11 mouse cellular contexts compared by ENCODE assay signal in the genomic region with DNA sequence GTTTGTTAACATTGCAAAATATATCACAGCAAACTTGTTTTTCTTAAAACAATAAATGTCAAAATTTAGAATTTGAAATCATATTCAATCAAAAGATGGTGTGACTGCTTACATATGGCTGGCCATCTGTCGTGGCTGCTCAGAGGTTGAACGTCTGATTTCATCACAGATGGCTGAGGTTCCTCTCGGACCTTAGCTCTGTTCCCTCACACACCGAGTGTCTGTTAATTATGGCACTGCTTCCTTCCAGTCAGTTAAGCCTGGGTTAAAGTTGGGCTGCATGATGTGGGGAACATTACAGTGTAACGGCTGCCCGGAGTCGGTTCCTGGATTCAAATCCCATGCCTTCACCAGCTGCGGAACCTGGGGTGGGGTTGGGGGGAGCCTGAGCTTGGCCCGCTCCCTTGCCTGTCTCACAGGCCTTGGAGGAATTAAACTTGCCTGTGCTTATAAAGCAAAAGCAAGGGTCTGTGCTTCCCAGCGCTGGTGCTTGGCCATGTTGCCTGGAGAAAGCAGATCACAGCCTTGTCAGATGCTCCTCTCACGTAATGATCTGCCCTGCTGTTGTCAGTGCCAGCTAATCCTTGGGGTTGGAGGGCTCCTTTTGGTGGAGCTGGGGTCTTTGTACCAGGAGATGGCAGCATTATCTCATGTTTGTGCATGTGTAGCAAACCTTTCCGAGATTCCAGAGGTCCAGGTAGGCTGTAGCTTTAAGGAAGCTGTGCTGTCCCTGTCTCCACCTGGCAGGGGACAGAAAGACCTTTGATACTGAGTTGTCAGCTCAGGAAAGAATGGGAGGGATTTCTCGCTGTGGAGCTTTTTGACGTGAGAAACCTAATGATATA. TPM values are rescaled to one million over a fixed set of nuclear protein-coding genes. Genes with fewer than 3 reads are reported as not detected.
DNase-seq lines count a peak whose midpoint lies in the region; ATAC-seq lines count a peak whose summit lies in the region.
"Had no signal": no experiment of that assay in that cellular context is flagged by ENCODE, and none has a peak within 500 bp of the region (broad histone marks: within the 10 kb centered on the region; RNA-seq: fewer than 3 reads in every experiment).

No protein-coding gene starts in this region.

- peaks cover 8% of the 10 kb centered on the region for H3K4me1 ChIP-seq in kidney, embryonic 15.5 days
- peaks cover 14% of the 10 kb centered on the region for H3K4me1 ChIP-seq in forebrain, embryonic 14.5 days (ENCODE audit: control insufficient read depth, insufficient read depth, low read length)
- H3K4me1 ChIP-seq in midbrain, embryonic 11.5 days (ENCODE audit: control insufficient read depth, insufficient read depth, low read length), result peaks cover 16% of the 10 kb centered on the region

- no peak overlapping the region for H3K9ac ChIP-seq in kidney, embryonic 15.5 days
- no peak overlapping the region for H3K9ac ChIP-seq in forebrain, embryonic 14.5 days (ENCODE audit: low read length)
- H3K9ac ChIP-seq in midbrain, embryonic 11.5 days (ENCODE audit: low read length), result no peak overlapping the region
- H3K9ac ChIP-seq: stomach, embryonic 15.5 days had no signal

- 84% methylated on average over 14 of the region's 14 CpGs for WGBS in kidney, embryonic 15.5 days
- WGBS in forebrain, embryonic 14.5 days, result 70% methylated on average over 14 of the region's 14 CpGs
- WGBS in midbrain, embryonic 11.5 days, result 76% methylated on average over 14 of the region's 14 CpGs

- H3K4me3 ChIP-seq in kidney, embryonic 15.5 days (replicated peaks), result no peak overlapping the region
- H3K4me3 ChIP-seq in forebrain, embryonic 14.5 days (ENCODE audit: low read depth, low read length), result no peak overlapping the region
- no peak overlapping the region for H3K4me3 ChIP-seq in midbrain, embryonic 11.5 days (ENCODE audit: low read depth, low read length)
- H3K4me3 ChIP-seq: stomach, embryonic 15.5 days had no signal

- 0 out of 2 replicates have a peak, but pooled peaks cover 6% of the 10 kb centered on the region for H3K9me3 ChIP-seq in kidney, embryonic 15.5 days (replicated peaks)
- no peaks in the 10 kb centered on the region for H3K9me3 ChIP-seq in forebrain, embryonic 14.5 days (replicated peaks; ENCODE audit: control insufficient read depth, low read length)
- H3K9me3 ChIP-seq in midbrain, embryonic 11.5 days (ENCODE audit: control insufficient read depth, low read length), result no peaks in the 10 kb centered on the region; the same call in 1 of the 2 replicates
- H3K9me3 ChIP-seq: stomach, embryonic 15.5 days had no signal

- DNase-seq in kidney, adult 9 months, result peak; percentile 35
- peak; percentile 38 for DNase-seq in cerebellum, adult 11 months
- peak; percentile 62 for DNase-seq in forebrain, embryonic 14.5 days (ENCODE audit: low spot score)
- DNase-seq in midbrain, embryonic 11.5 days (ENCODE audit: low spot score, missing footprints), result no peak
- no peak for DNase-seq in gastrocnemius, adult 18-20 months (ENCODE audit: low spot score)
- DNase-seq: B cell, adult 2 months; lung, postnatal 36 days had no signal

- no peak for ATAC-seq in kidney, embryonic 15.5 days (replicated peaks; ENCODE audit: low FRiP score)
- ATAC-seq in forebrain, embryonic 14.5 days, result peak; percentile 54; the same call in 1 of the 2 replicates
- ATAC-seq in midbrain, embryonic 11.5 days (ENCODE audit: low FRiP score), result no peak
- no peak for ATAC-seq in activated CD4-positive, CD25-positive, alpha-beta regulatory T cell, adult 4 months
- no peak for ATAC-seq in erythroid progenitor cell, adult 5-6 weeks (replicated peaks; ENCODE audit: low FRiP score, poor library complexity, severe bottlenecking)

- H3K27ac ChIP-seq in kidney, embryonic 15.5 days, result no peak overlapping the region
- peak overlapping the region; percentile 49; the same call in 1 of the 2 replicates for H3K27ac ChIP-seq in forebrain, embryonic 14.5 days (ENCODE audit: low read depth, low read length)
- 0 out of 2 replicates have a peak overlapping the region, but pooled peaks have one; percentile 20 for H3K27ac ChIP-seq in midbrain, embryonic 11.5 days (ENCODE audit: low read depth, low read length)
- H3K27ac ChIP-seq: stomach, embryonic 15.5 days had no signal

- no peaks in the 10 kb centered on the region for H3K27me3 ChIP-seq in kidney, embryonic 15.5 days
- H3K27me3 ChIP-seq in forebrain, embryonic 14.5 days (replicated peaks; ENCODE audit: control insufficient read depth, insufficient read depth, low read length), result no peaks in the 10 kb centered on the region
- no peaks in the 10 kb centered on the region for H3K27me3 ChIP-seq in midbrain, embryonic 11.5 days (ENCODE audit: control insufficient read depth, insufficient read depth, low read length)
- H3K27me3 ChIP-seq: stomach, embryonic 15.5 days had no signal

- peaks cover 13% of the 10 kb centered on the region for H3K36me3 ChIP-seq in kidney, embryonic 15.5 days
- H3K36me3 ChIP-seq in forebrain, embryonic 14.5 days (ENCODE audit: control insufficient read depth, insufficient read depth, low read length), result no peaks in the 10 kb centered on the region
- no peaks in the 10 kb centered on the region for H3K36me3 ChIP-seq in midbrain, embryonic 11.5 days (ENCODE audit: control insufficient read depth, insufficient read depth, low read length)
- H3K36me3 ChIP-seq: stomach, embryonic 15.5 days had no signal

- no peak overlapping the region for H3K4me2 ChIP-seq in kidney, embryonic 15.5 days
- no peak overlapping the region for H3K4me2 ChIP-seq in forebrain, embryonic 14.5 days (ENCODE audit: low read length)
- H3K4me2 ChIP-seq in midbrain, embryonic 11.5 days, result no peak overlapping the region
- H3K4me2 ChIP-seq: stomach, embryonic 15.5 days had no signal

RNA-seq across cellular contexts. Expression of a gene that starts 40.2 kb away (rescaled TPM):
- polyA plus RNA-seq in kidney, embryonic 15.5 days (2015; fragmentation: Nextera tagmentation; extraction: Ambion mirVana), result 42.2 and 45.6 TPM in 2 replicates
- 34.0 and 41.4 TPM in 2 replicates for polyA plus RNA-seq in forebrain, embryonic 14.5 days (2014; fragmentation: Nextera tagmentation; extraction: Ambion mirVana)
- polyA plus RNA-seq in midbrain, embryonic 11.5 days (2014; fragmentation: Nextera tagmentation; extraction: Ambion mirVana), result 40.5 and 44.3 TPM in 2 replicates
- polyA plus RNA-seq in activated CD4-positive, CD25-positive, alpha-beta regulatory T cell, adult 4 months (2017; shearing (Covaris generic)), result 10 to 100 TPM; 53.9 to 62.9 TPM
- 9.4 and 21.4 TPM in 2 replicates for total RNA-seq in erythroid progenitor cell, adult 5-6 weeks (2015; ENCODE audit: low replicate concordance)
- 17.6 and 27.5 TPM in 2 replicates for total RNA-seq in erythroid progenitor cell, adult 5-6 weeks (2017; ENCODE audit: low replicate concordance)
- 10 to 100 TPM; 21.0 to 22.4 TPM for total RNA-seq in gastrocnemius, adult 18-20 months (2021)

Comparison
In these comparisons a context has a peak if more than half of its experiments do, and no peak if none do; other contexts are left out.
1. DNase-seq: peak in kidney, adult 9 months (single experiment), cerebellum, adult 11 months (single experiment) and forebrain, embryonic 14.5 days (single experiment); none in midbrain, embryonic 11.5 days (single experiment) and gastrocnemius, adult 18-20 months (single experiment).